Mouse (Mus musculus): ENCODE results near the gene Selenov. TPM values are rescaled to one million over a fixed set of nuclear protein-coding genes. Genes with fewer than 3 reads are reported as not detected.
"Not testable (repeated sequence)": the region's sequence is repeated elsewhere in the genome, so short reads cannot be mapped to it uniquely, and the experiment has no call there.

Selenov gene
- polyA plus RNA-seq, 1 experiment from 2014 or later, result 0.66 TPM

- Histone ChIP-seq H3K4me2 (ENCODE audit: low read depth) (no peak overlapping the region), H3K4me1 (ENCODE audit: control insufficient read depth, insufficient read depth, low read length) (no peaks in the 10 kb centered on the region), H3K36me3 (ENCODE audit: control insufficient read depth, insufficient read depth, low read length) (no peaks in the 10 kb centered on the region), H3K4me3 (ENCODE audit: low read depth, low read length) (no peak overlapping the region), H3K27ac (ENCODE audit: low read depth, low read length) (no peak overlapping the region), H3K9me3 (ENCODE audit: control insufficient read depth, low read length) (0 out of 2 replicates have a peak, but pooled peaks cover 2% of the 10 kb centered on the region), H3K27me3 (ENCODE audit: control insufficient read depth, insufficient read depth, low read length) (no peaks in the 10 kb centered on the region), H3K9ac (ENCODE audit: low read length) (no peak overlapping the region)
- 83% methylated on average over 6 of the region's 6 CpGs for whole genome bisulfite sequencing
- DNase-seq (ENCODE audit: low spot score) (no peak), ATAC-seq (ENCODE audit: insufficient read depth, low FRiP score, low TSS enrichment) (no peak)
Measured at GRCm38 (mm10) chr7:28255476-28255875, 35.5 kb downstream of the Selenov start.

DNA sequence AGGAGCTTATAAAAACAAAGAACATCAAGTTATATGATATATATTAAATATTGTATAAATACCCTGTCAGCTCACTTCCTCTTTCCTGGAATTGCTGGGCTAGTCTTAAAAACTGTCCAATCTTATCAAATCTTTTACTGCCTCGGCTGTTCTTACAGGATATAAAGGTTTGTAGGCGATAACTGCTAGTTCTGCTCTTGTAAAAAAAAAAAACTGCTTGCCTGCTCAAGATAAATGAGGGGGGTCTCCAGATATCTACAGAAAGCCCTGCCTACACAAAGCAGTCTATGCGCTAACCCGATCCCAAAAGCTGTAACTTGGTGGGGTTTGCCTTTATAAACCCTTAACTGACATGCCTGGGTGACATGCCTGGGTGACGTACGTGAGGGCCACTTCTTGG is 36.4 kb downstream of the Selenov start:
- Histone ChIP-seq H3K36me3 (ENCODE audit: control insufficient read depth, insufficient read depth, low read length) (no peaks in the 10 kb centered on the region), H3K4me2 (ENCODE audit: low read depth) (no peak overlapping the region), H3K4me3 (ENCODE audit: low read depth, low read length) (no peak overlapping the region), H3K4me1 (ENCODE audit: control insufficient read depth, insufficient read depth, low read length) (no peaks in the 10 kb centered on the region), H3K9me3 (ENCODE audit: control insufficient read depth, low read length) (0 out of 2 replicates have a peak, but pooled peaks cover 2% of the 10 kb centered on the region), H3K9ac (ENCODE audit: low read length) (no peak overlapping the region), H3K27ac (ENCODE audit: low read depth, low read length) (no peak overlapping the region), H3K27me3 (ENCODE audit: control insufficient read depth, insufficient read depth, low read length) (no peaks in the 10 kb centered on the region)
- DNase-seq (ENCODE audit: low spot score), result no peak
- 93% methylated on average over 6 of the region's 6 CpGs for WGBS
- ATAC-seq (ENCODE audit: insufficient read depth, low FRiP score, low TSS enrichment), result no peak

GRCm38 (mm10) chr7:28251976-28252375 is 39.0 kb downstream of the Selenov start:
- no peaks in the 10 kb centered on the region for H3K36me3 ChIP-seq (ENCODE audit: control insufficient read depth, insufficient read depth, low read length)
- no peak overlapping the region for H3K27ac ChIP-seq (ENCODE audit: low read depth, low read length)
- no peak overlapping the region for H3K4me3 ChIP-seq (ENCODE audit: low read depth, low read length)
- H3K9ac ChIP-seq (ENCODE audit: low read length), result no peak overlapping the region
- H3K27me3 ChIP-seq (ENCODE audit: control insufficient read depth, insufficient read depth, low read length), result no peaks in the 10 kb centered on the region
- WGBS, result 87% methylated on average over 17 of the region's 17 CpGs
- no peak for DNase-seq (ENCODE audit: low spot score)
- H3K4me1 ChIP-seq (ENCODE audit: control insufficient read depth, insufficient read depth, low read length), result no peaks in the 10 kb centered on the region
- 0 out of 2 replicates have a peak, but pooled peaks cover 2% of the 10 kb centered on the region for H3K9me3 ChIP-seq (ENCODE audit: control insufficient read depth, low read length)
- no peak overlapping the region for H3K4me2 ChIP-seq (ENCODE audit: low read depth)
- ATAC-seq (ENCODE audit: insufficient read depth, low FRiP score, low TSS enrichment), result no peak

DNA sequence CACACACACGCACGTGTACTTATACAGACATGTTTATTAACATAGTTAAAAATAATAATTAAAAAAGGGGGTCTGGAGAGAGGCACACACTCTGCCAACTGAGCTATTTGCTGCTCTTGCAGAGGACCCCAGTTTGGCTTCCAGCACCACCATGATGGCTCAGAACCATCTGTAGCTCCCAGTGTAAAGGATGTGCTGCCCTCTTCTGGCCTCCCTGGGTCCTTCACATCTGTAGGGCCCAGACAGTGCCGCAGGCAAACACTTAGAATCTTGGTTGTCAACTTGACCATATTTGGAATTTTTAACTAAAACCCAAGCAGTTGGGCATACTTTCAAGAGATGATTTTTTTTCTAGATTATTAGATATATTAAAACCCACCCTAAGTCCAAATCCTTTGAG is 42.0 kb downstream of the Selenov start:
- WGBS, result 94% methylated on average over 3 of the region's 3 CpGs
- H3K9ac ChIP-seq (ENCODE audit: low read length), result no peak overlapping the region
- no peak for DNase-seq (ENCODE audit: low spot score)
- H3K27ac ChIP-seq (ENCODE audit: low read depth, low read length), result no peak overlapping the region
- ATAC-seq (ENCODE audit: insufficient read depth, low FRiP score, low TSS enrichment), result no peak
- no peaks in the 10 kb centered on the region for H3K4me1 ChIP-seq (ENCODE audit: control insufficient read depth, insufficient read depth, low read length)
- no peaks in the 10 kb centered on the region for H3K27me3 ChIP-seq (ENCODE audit: control insufficient read depth, insufficient read depth, low read length)
- no peak overlapping the region for H3K4me3 ChIP-seq (ENCODE audit: low read depth, low read length)
- no peaks in the 10 kb centered on the region for H3K36me3 ChIP-seq (ENCODE audit: control insufficient read depth, insufficient read depth, low read length)
- no peak overlapping the region for H3K4me2 ChIP-seq (ENCODE audit: low read depth)
- 0 out of 2 replicates have a peak, but pooled peaks cover 2% of the 10 kb centered on the region for H3K9me3 ChIP-seq (ENCODE audit: control insufficient read depth, low read length)

GRCm38 (mm10) chr7:28243943-28244342 is 47.0 kb downstream of the Selenov start:
- not testable (repeated sequence) for H3K36me3 ChIP-seq (ENCODE audit: control insufficient read depth, insufficient read depth, low read length); H3K27me3 ChIP-seq (ENCODE audit: control insufficient read depth, insufficient read depth, low read length); H3K4me2 ChIP-seq (ENCODE audit: low read depth); H3K9me3 ChIP-seq (ENCODE audit: control insufficient read depth, low read length); H3K9ac ChIP-seq (ENCODE audit: low read length); DNase-seq (ENCODE audit: low spot score); H3K4me3 ChIP-seq (ENCODE audit: low read depth, low read length); ATAC-seq (ENCODE audit: insufficient read depth, low FRiP score, low TSS enrichment); H3K27ac ChIP-seq (ENCODE audit: low read depth, low read length); H3K4me1 ChIP-seq (ENCODE audit: control insufficient read depth, insufficient read depth, low read length)
- 83% methylated on average over 2 of the region's 2 CpGs for WGBS

Other genes starting within 250 kb of the Selenov start
- gene Psmc4, start 241.1 kb downstream of the Selenov start, polyA plus RNA-seq (2014; fragmentation: Nextera tagmentation; extraction: Ambion mirVana), result 398 and 405 TPM in 2 replicates
- not detected in 2 replicates for gene Fcgbp, start 219.9 kb downstream of the Selenov start, polyA plus RNA-seq (2014; fragmentation: Nextera tagmentation; extraction: Ambion mirVana)
- gene 9530053A07Rik, start 161.7 kb downstream of the Selenov start, polyA plus RNA-seq (2014; fragmentation: Nextera tagmentation; extraction: Ambion mirVana), result 0.05 TPM in 1 of 2 replicates, not detected in the other
- 38.1 and 38.6 TPM in 2 replicates for gene Fbl, start 121.5 kb downstream of the Selenov start, polyA plus RNA-seq (2014; fragmentation: Nextera tagmentation; extraction: Ambion mirVana)
- gene Dyrk1b, start 111.7 kb downstream of the Selenov start, polyA plus RNA-seq (2014; fragmentation: Nextera tagmentation; extraction: Ambion mirVana), result 19.5 and 19.6 TPM in 2 replicates
- 17.6 and 18.3 TPM in 2 replicates for gene Eid2, start 23.3 kb downstream of the Selenov start, polyA plus RNA-seq (2014; fragmentation: Nextera tagmentation; extraction: Ambion mirVana)
- 17.1 and 19.0 TPM in 2 replicates for gene Eid2b, start 13.4 kb downstream of the Selenov start, polyA plus RNA-seq (2014; fragmentation: Nextera tagmentation; extraction: Ambion mirVana)
- gene Dll3, start 11.1 kb upstream of the Selenov start, polyA plus RNA-seq (2014; fragmentation: Nextera tagmentation; extraction: Ambion mirVana), result 69.8 and 79.0 TPM in 2 replicates
- gene Timm50, start 20.9 kb upstream of the Selenov start, polyA plus RNA-seq (2014; fragmentation: Nextera tagmentation; extraction: Ambion mirVana), result 199 and 219 TPM in 2 replicates
- gene Supt5, start 47.6 kb upstream of the Selenov start, polyA plus RNA-seq (2014; fragmentation: Nextera tagmentation; extraction: Ambion mirVana), result 89.7 and 101 TPM in 2 replicates
- gene Rps16, start 59.5 kb upstream of the Selenov start, polyA plus RNA-seq (2014; fragmentation: Nextera tagmentation; extraction: Ambion mirVana), result 780 and 827 TPM in 2 replicates
- gene Plekhg2, start 81.4 kb upstream of the Selenov start, polyA plus RNA-seq (2014; fragmentation: Nextera tagmentation; extraction: Ambion mirVana), result 50.5 and 54.5 TPM in 2 replicates
- gene Zfp36, start 89.1 kb upstream of the Selenov start, polyA plus RNA-seq (2014; fragmentation: Nextera tagmentation; extraction: Ambion mirVana), result 4.3 and 5.1 TPM in 2 replicates
- gene Med29, start 101.5 kb upstream of the Selenov start, polyA plus RNA-seq (2014; fragmentation: Nextera tagmentation; extraction: Ambion mirVana), result 45.8 and 48.8 TPM in 2 replicates
- gene Paf1, start 101.8 kb upstream of the Selenov start, polyA plus RNA-seq (2014; fragmentation: Nextera tagmentation; extraction: Ambion mirVana), result 71.7 and 78.0 TPM in 2 replicates
- gene Gmfg, start 146.3 kb upstream of the Selenov start, polyA plus RNA-seq (2014; fragmentation: Nextera tagmentation; extraction: Ambion mirVana), result 6.5 and 7.4 TPM in 2 replicates
- gene Lrfn1, start 160.8 kb upstream of the Selenov start, polyA plus RNA-seq (2014; fragmentation: Nextera tagmentation; extraction: Ambion mirVana), result 7.6 and 9.9 TPM in 2 replicates
- gene Ifnl2, start 219.3 kb upstream of the Selenov start, polyA plus RNA-seq (2014; fragmentation: Nextera tagmentation; extraction: Ambion mirVana), result not detected in 2 replicates
- gene Ifnl3, start 231.7 kb upstream of the Selenov start, polyA plus RNA-seq (2014; fragmentation: Nextera tagmentation; extraction: Ambion mirVana), result not detected in 2 replicates
- not detected in 2 replicates for gene Sycn, start 249.7 kb upstream of the Selenov start, polyA plus RNA-seq (2014; fragmentation: Nextera tagmentation; extraction: Ambion mirVana)